Mouse (Mus musculus) lung, embryonic 15.5 days (tissue): ENCODE measurements around the gene Capn5. TPM values are rescaled to one million over a fixed set of nuclear protein-coding genes. Genes with fewer than 3 reads are reported as not detected.

ENCODE experiments used
- ATAC-seq: fragments of 200-750 bp; cut with Nextera tagmentation; 2 replicates; pipeline ENCODE4 v1.8.0; 2017; ENCODE audit warnings: moderate number of reproducible peaks, borderline replicate concordance; ENCODE audit not compliant: low FRiP score, low TSS enrichment; ENCODE audit errors: extremely low read depth
- H3K27ac ChIP-seq: fragments of 300-500 bp; sonication (generic); 2 replicates; pipeline ENCODE4 v1.5.1; 2015; ENCODE audit warnings: moderate library complexity, mild to moderate bottlenecking, inconsistent platforms
- H3K27me3 ChIP-seq: fragments of 300-500 bp; sonication (generic); 2 replicates; pipeline ENCODE4 v1.6.1; 2015; ENCODE audit warnings: inconsistent platforms
- H3K36me3 ChIP-seq: fragments of 300-500 bp; sonication (generic); 2 replicates; pipeline ENCODE4 v1.6.1; 2015; ENCODE audit warnings: inconsistent platforms
- H3K4me1 ChIP-seq: fragments of 300-500 bp; sonication (generic); 2 replicates; pipeline ENCODE4 v1.6.1; 2015; ENCODE audit warnings: inconsistent platforms
- H3K4me2 ChIP-seq: fragments of 300-500 bp; sonication (generic); 2 replicates; pipeline ENCODE4 v1.6.1; 2015; ENCODE audit warnings: inconsistent platforms, mild to moderate bottlenecking, moderate library complexity
- H3K4me3 ChIP-seq: fragments of 300-500 bp; sonication (generic); 2 replicates; pipeline ENCODE4 v1.5.1; 2015; ENCODE audit warnings: mild to moderate bottlenecking, inconsistent platforms
- H3K9ac ChIP-seq: fragments of 300-500 bp; sonication (generic); 2 replicates; pipeline ENCODE4 v1.6.1; 2015; ENCODE audit warnings: inconsistent platforms
- H3K9me3 ChIP-seq: fragments of 300-500 bp; sonication (generic); 2 replicates; pipeline ENCODE4 v1.6.1; 2016; ENCODE audit warnings: inconsistent platforms
- WGBS: fragments of 180-500 bp; shearing (Covaris S2); methylation state at CpG from one replicate; pipeline ENCODE4 v1.1.7; 2015; 5-methylcytosine and 5-hydroxymethylcytosine counted together
- polyA plus RNA-seq: library from polyadenylated mRNA; unstranded; fragments of >200 nt; fragmentation: Nextera tagmentation; extraction: Ambion mirVana; gene quantifications from 2 replicates; pipeline ENCODE4 v1.2.1, GENCODE M21; 2015

Gene Capn5
- 7.5 and 8.8 TPM in 2 replicates for polyA plus RNA-seq

- peak; percentile 86 for ATAC-seq
Measured at GRCm38 (mm10) chr7:98177929-98178559, at the start of gene Capn5. Capn5 (minus strand) TSS chr7:98178274.

GRCm38 (mm10) chr7:98223796-98224195 lies 45.7 kb upstream of the Capn5 start:
- Histone ChIP-seq H3K4me3 (no peak overlapping the region), H3K36me3 (no peaks in the 10 kb centered on the region), H3K27ac (no peak overlapping the region), H3K9ac (no peak overlapping the region), H3K4me2 (no peak overlapping the region), H3K27me3 (no peaks in the 10 kb centered on the region), H3K9me3 (no peaks in the 10 kb centered on the region), H3K4me1 (no peaks in the 10 kb centered on the region)
- 81% methylated on average over 4 of the region's 4 CpGs for WGBS
- no peak for ATAC-seq

More at GRCm38 (mm10) chr7:98177929-98178559, at the start of gene Capn5:
- 2% methylated on average over 43 of the region's 44 CpGs for WGBS
- Histone ChIP-seq H3K9ac (peak within 1 kb of the TSS; percentile 74), H3K4me1 (peaks cover 21% of the 10 kb centered on the region), H3K36me3 (no peaks in the 10 kb centered on the region), H3K4me2 (peak within 1 kb of the TSS; percentile 90), H3K9me3 (no peaks in the 10 kb centered on the region), H3K4me3 (peak within 1 kb of the TSS; percentile 97), H3K27me3 (no peaks in the 10 kb centered on the region; the same call in 1 of the 2 replicates), H3K27ac (peak within 1 kb of the TSS; percentile 72)

GRCm38 (mm10) chr7:98216713-98217112 lies 38.6 kb upstream of the Capn5 start:
- Histone ChIP-seq H3K4me3 (no peak overlapping the region), H3K9ac (no peak overlapping the region), H3K4me1 (no peaks in the 10 kb centered on the region), H3K4me2 (no peak overlapping the region), H3K36me3 (no peaks in the 10 kb centered on the region), H3K9me3 (no peaks in the 10 kb centered on the region), H3K27me3 (no peaks in the 10 kb centered on the region), H3K27ac (no peak overlapping the region)
- ATAC-seq: no peak

- Histone ChIP-seq H3K4me2 (no peak overlapping the region), H3K4me3 (no peak overlapping the region), H3K27ac (no peak overlapping the region), H3K9ac (no peak overlapping the region), H3K9me3 (no peaks in the 10 kb centered on the region), H3K36me3 (no peaks in the 10 kb centered on the region), H3K27me3 (no peaks in the 10 kb centered on the region), H3K4me1 (peaks cover 13% of the 10 kb centered on the region; the same call in 1 of the 2 replicates)
- WGBS: 58% methylated on average over 4 of the region's 4 CpGs
- ATAC-seq: no peak
Measured at GRCm38 (mm10) chr7:98202946-98203345, 24.9 kb upstream of the Capn5 start.

- WGBS: 62% methylated on average over 5 of the region's 5 CpGs
- H3K4me2 ChIP-seq: no peak overlapping the region
- H3K9ac ChIP-seq: no peak overlapping the region
- H3K9me3 ChIP-seq: no peaks in the 10 kb centered on the region
- ATAC-seq: no peak
- no peaks in the 10 kb centered on the region for H3K27me3 ChIP-seq
- peaks cover 4% of the 10 kb centered on the region; the same call in 1 of the 2 replicates for H3K4me1 ChIP-seq
- no peak overlapping the region for H3K4me3 ChIP-seq
- no peaks in the 10 kb centered on the region for H3K36me3 ChIP-seq
- H3K27ac ChIP-seq: no peak overlapping the region
Measured at GRCm38 (mm10) chr7:98201493-98202028, 23.5 kb upstream of the Capn5 start.

GRCm38 (mm10) chr7:98200396-98200795 lies 22.3 kb upstream of the Capn5 start:
- H3K36me3 ChIP-seq: no peaks in the 10 kb centered on the region
- no peak for ATAC-seq
- WGBS: 81% methylated on average over 3 of the region's 3 CpGs
- no peaks in the 10 kb centered on the region for H3K9me3 ChIP-seq
- H3K27ac ChIP-seq: no peak overlapping the region
- no peak overlapping the region for H3K9ac ChIP-seq
- no peak overlapping the region for H3K4me3 ChIP-seq
- H3K4me2 ChIP-seq: no peak overlapping the region
- peaks cover 9% of the 10 kb centered on the region for H3K27me3 ChIP-seq
- H3K4me1 ChIP-seq: no peaks in the 10 kb centered on the region

- no peaks in the 10 kb centered on the region for H3K36me3 ChIP-seq
- 85% methylated on average over 4 of the region's 4 CpGs for WGBS
- no peak within 1 kb of the TSS for H3K27ac ChIP-seq
- no peak within 1 kb of the TSS for H3K4me2 ChIP-seq
- H3K4me1 ChIP-seq: peaks cover 4% of the 10 kb centered on the region; the same call in 1 of the 2 replicates
- no peak within 1 kb of the TSS for H3K4me3 ChIP-seq
- ATAC-seq: no peak
- no peak within 1 kb of the TSS for H3K9ac ChIP-seq
- H3K27me3 ChIP-seq: peaks cover 19% of the 10 kb centered on the region
- no peaks in the 10 kb centered on the region for H3K9me3 ChIP-seq
Measured at GRCm38 (mm10) chr7:98199381-98199780, 21.3 kb upstream of the Capn5 start, which contains the start of gene B3gnt6. B3gnt6 (minus strand) TSS chr7:98199481.

- peaks cover 49% of the 10 kb centered on the region for H3K27me3 ChIP-seq
Measured at GRCm38 (mm10) chr7:98195151-98195801, 17.2 kb upstream of the Capn5 start.

GRCm38 (mm10) chr7:98194026-98194792 lies 16.1 kb upstream of the Capn5 start:
- 1% methylated on average over 61 of the region's 61 CpGs for WGBS
- H3K4me1 ChIP-seq: peaks cover 18% of the 10 kb centered on the region
- ATAC-seq: peak; percentile 47; the same call in 1 of the 2 replicates
- no peak overlapping the region for H3K27ac ChIP-seq
- no peak overlapping the region; the same call in 1 of the 2 replicates for H3K9ac ChIP-seq
- H3K9me3 ChIP-seq: no peaks in the 10 kb centered on the region
- H3K27me3 ChIP-seq: peaks cover 49% of the 10 kb centered on the region
- H3K4me3 ChIP-seq: peak overlapping the region; percentile 36
- peak overlapping the region; percentile 80 for H3K4me2 ChIP-seq
- no peaks in the 10 kb centered on the region for H3K36me3 ChIP-seq

More at GRCm38 (mm10) chr7:98195151-98195801, 17.2 kb upstream of the Capn5 start:
- no peaks in the 10 kb centered on the region for H3K36me3 ChIP-seq
- H3K4me3 ChIP-seq: no peak overlapping the region
- H3K9ac ChIP-seq: no peak overlapping the region
- 25% methylated on average over 10 of the region's 10 CpGs for WGBS
- no peak overlapping the region for H3K27ac ChIP-seq
- H3K9me3 ChIP-seq: no peaks in the 10 kb centered on the region
- no peak overlapping the region for H3K4me2 ChIP-seq
- ATAC-seq: no peak
- H3K4me1 ChIP-seq: peaks cover 18% of the 10 kb centered on the region

- Histone ChIP-seq H3K9ac (no peak overlapping the region), H3K4me1 (peaks cover 18% of the 10 kb centered on the region), H3K36me3 (no peaks in the 10 kb centered on the region), H3K4me3 (peak overlapping the region; percentile 36), H3K4me2 (peak overlapping the region; percentile 80), H3K27me3 (peaks cover 49% of the 10 kb centered on the region), H3K27ac (no peak overlapping the region), H3K9me3 (no peaks in the 10 kb centered on the region)
- WGBS: 5% methylated on average over 36 of the region's 36 CpGs
- 0 out of 2 replicates have a peak, but pooled peaks have one; percentile 38 for ATAC-seq
Measured at GRCm38 (mm10) chr7:98193515-98194025, 15.5 kb upstream of the Capn5 start.

GRCm38 (mm10) chr7:98191571-98192250 lies 13.6 kb upstream of the Capn5 start:
- no peak overlapping the region for H3K4me3 ChIP-seq
- H3K4me1 ChIP-seq: peaks cover 18% of the 10 kb centered on the region
- no peak overlapping the region for H3K4me2 ChIP-seq
- no peaks in the 10 kb centered on the region for H3K9me3 ChIP-seq
- H3K36me3 ChIP-seq: no peaks in the 10 kb centered on the region
- no peak overlapping the region for H3K9ac ChIP-seq
- ATAC-seq: 0 out of 2 replicates have a peak, but pooled peaks have one; percentile 20
- 52% methylated on average over 17 of the region's 17 CpGs for WGBS
- no peak overlapping the region for H3K27ac ChIP-seq
- H3K27me3 ChIP-seq: peaks cover 49% of the 10 kb centered on the region
